Mouse (Mus musculus): Measurements from ENCODE around the gene Kif22. TPM values are rescaled to one million over a fixed set of nuclear protein-coding genes. Genes with fewer than 3 reads are reported as not detected.
"Not testable (repeated sequence)": the region's sequence is repeated elsewhere in the genome, so short reads cannot be mapped to it uniquely, and the experiment has no call there.

Kif22 gene
- 142 and 146 TPM in 2 replicates for polyA plus RNA-seq (2014; fragmentation: Nextera tagmentation; extraction: Ambion mirVana)

DNA sequence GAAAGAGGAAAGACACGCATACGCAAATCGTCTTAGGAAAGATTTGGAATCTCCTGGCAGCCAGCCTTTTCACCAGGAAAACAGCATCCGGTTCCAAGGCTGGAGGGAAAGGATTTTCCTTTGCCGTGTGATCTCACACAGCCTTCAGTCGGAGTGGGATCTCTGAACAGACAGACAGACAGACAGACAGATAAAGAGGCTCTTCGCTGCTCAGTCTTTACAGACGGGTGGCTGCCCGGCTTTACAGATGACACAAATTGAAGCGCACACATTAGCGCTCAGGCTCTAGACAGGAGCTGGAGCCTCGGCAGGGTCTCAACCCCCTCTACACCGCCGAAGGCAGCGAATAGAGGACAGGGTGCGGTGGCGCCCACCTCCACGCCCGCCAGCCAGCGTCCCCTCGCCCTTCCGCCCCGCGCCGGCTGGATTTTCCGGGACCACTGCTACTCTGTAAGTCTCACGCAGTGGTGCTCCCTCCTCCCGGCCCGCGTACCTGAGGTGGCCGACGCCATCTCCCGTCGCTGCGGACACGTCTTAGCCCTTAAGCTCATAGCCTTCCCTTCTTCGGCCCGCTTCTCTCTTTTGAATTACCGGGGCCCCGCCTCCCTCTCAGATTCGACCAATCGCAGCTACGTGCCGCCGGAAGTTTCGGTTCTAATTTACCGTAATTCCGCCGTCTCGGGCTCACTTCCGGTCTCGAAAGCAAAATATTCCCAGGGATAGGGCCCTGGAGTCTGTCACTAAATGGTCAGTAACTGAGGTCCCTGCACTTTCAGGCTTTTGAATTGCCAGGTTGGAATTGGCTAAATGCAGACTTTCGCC, at the start of gene Kif22:
Gene Kif22, minus strand, starts transcription at position 621 of the 822 bp plus-strand sequence.
- Histone ChIP-seq H3K9me3 (ENCODE audit: control insufficient read depth, low read length) (no peaks in the 10 kb centered on the region), H3K27me3 (ENCODE audit: control insufficient read depth, insufficient read depth, low read length) (no peaks in the 10 kb centered on the region), H3K4me3 (ENCODE audit: low read depth, low read length) (peak within 1 kb of the TSS; percentile 92), H3K4me2 (replicated peaks; ENCODE audit: low read depth, low read length) (peak within 1 kb of the TSS; percentile 74), H3K36me3 (ENCODE audit: control insufficient read depth, insufficient read depth, low read length) (no peaks in the 10 kb centered on the region), H3K9ac (ENCODE audit: low read depth, low read length) (peak within 1 kb of the TSS; percentile 90), H3K4me1 (replicated peaks; ENCODE audit: control insufficient read depth, insufficient read depth, low read length) (peaks cover 7% of the 10 kb centered on the region; the same call in 1 of the 2 replicates), H3K27ac (ENCODE audit: low read depth, low read length) (peak within 1 kb of the TSS; percentile 54)
- DNase-seq (ENCODE audit: low spot score): peak; percentile 94
- peak; percentile 71; the same call in 1 of the 2 replicates for ATAC-seq (ENCODE audit: low FRiP score)
- WGBS: under 1% methylated on average over 53 of the region's 53 CpGs

DNA sequence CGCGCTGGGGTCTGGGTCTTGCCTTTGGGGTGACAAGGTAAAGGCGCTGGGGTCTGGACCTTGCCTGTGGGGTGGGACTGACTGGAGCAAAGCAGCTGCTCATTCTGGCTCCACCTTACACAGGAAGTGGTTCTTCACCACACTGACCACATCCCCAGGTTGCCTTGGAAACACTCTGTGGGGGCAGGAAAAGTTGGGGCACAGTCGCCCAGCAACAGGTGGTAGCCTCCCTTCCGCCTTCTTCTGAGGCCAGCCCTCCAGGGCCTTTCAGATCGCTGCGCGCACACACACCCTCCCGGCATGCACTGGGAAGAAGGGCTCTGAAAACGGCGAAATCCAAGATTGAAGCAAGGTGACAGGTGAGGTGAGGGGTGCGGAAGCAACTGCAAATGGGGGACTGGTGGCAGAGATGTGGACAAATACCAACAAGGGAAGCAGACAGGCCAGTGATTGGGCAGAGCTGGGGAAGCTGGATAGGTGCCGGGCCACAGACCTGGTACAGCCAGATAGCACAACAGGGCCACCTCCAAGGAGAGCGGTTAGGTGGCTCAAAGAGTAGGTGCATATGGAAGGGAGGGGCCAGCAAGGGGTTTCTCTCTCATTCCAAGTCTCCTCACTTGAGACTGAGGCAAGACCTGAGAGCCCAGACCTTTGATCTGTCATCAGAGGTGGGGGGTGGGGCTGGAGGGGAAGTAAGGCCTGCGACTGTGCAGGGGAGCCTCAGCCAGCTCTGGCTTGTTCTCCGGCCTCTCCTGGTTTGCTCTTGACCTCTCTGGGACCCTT, 49.0 kb upstream of the Kif22 start, which contains the start of gene AI467606:
Gene AI467606, plus strand, starts transcription at position 246 of the 783 bp plus-strand sequence.
- Histone ChIP-seq H3K4me2 (replicated peaks; ENCODE audit: low read depth, low read length) (no peak within 1 kb of the TSS), H3K4me1 (replicated peaks; ENCODE audit: control insufficient read depth, insufficient read depth, low read length) (no peaks in the 10 kb centered on the region), H3K36me3 (ENCODE audit: control insufficient read depth, insufficient read depth, low read length) (no peaks in the 10 kb centered on the region), H3K27me3 (ENCODE audit: control insufficient read depth, insufficient read depth, low read length) (no peaks in the 10 kb centered on the region), H3K27ac (ENCODE audit: low read depth, low read length) (no peak within 1 kb of the TSS), H3K4me3 (ENCODE audit: low read depth, low read length) (no peak within 1 kb of the TSS), H3K9me3 (ENCODE audit: control insufficient read depth, low read length) (no peaks in the 10 kb centered on the region), H3K9ac (ENCODE audit: low read depth, low read length) (no peak within 1 kb of the TSS)
- DNase-seq (ENCODE audit: low spot score) (no peak), ATAC-seq (ENCODE audit: low FRiP score) (no peak)
- 73% methylated on average over 16 of the region's 16 CpGs for WGBS

DNA sequence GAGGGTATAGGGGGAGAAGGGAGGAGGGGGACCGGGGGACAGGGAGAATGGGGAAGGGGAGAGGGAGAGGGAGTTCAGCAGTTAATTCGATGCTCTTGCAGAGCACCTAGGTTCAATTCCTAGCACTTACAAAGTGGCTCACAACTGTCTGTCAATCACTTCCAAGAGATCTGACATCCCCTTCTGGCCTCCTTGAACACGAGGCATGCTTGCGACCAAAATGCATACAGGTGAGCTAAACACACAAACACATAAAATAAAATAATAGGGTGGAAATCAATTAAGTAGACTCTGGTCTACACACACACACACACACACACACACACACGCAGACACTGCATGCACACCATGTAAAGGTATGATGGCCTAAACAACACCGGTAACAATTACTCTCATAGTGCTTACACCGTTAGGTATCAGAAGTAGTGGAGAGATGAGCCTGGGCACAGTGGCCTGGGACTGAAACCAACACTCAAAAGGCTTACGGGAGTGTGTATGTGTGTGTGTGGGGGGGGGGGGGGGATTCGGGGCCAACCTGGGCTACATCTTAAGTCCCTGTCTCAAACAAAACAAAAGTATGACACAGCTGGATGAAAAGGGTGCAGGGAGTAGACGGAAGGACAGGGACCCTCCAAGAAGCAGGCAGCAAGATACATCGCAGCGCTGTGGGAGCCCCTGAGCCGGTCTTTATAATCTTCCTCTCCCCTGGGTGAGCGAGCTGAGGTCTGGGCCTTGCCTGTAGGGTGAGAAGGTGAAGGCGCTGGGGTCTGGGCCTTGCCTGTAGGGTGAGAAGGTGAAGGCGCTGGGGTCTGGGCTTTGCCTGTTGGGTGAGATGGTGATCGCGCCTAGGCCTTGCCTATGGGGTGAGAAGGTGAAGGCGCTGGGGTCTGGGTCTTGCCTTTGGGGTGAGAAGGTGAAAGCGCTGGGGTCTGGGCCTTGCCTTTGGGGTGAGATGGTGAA, 48.2 kb upstream of the Kif22 start:
- Histone ChIP-seq H3K9ac (ENCODE audit: low read depth, low read length) (no peak overlapping the region), H3K27ac (ENCODE audit: low read depth, low read length) (no peak overlapping the region), H3K4me1 (replicated peaks; ENCODE audit: control insufficient read depth, insufficient read depth, low read length) (no peaks in the 10 kb centered on the region), H3K36me3 (ENCODE audit: control insufficient read depth, insufficient read depth, low read length) (no peaks in the 10 kb centered on the region), H3K4me2 (replicated peaks; ENCODE audit: low read depth, low read length) (no peak overlapping the region), H3K27me3 (ENCODE audit: control insufficient read depth, insufficient read depth, low read length) (no peaks in the 10 kb centered on the region), H3K4me3 (ENCODE audit: low read depth, low read length) (no peak overlapping the region), H3K9me3 (ENCODE audit: control insufficient read depth, low read length) (no peaks in the 10 kb centered on the region)
- DNase-seq (ENCODE audit: low spot score) (no peak), ATAC-seq (ENCODE audit: low FRiP score) (no peak)
- WGBS: 90% methylated on average over 20 of the region's 20 CpGs

DNA sequence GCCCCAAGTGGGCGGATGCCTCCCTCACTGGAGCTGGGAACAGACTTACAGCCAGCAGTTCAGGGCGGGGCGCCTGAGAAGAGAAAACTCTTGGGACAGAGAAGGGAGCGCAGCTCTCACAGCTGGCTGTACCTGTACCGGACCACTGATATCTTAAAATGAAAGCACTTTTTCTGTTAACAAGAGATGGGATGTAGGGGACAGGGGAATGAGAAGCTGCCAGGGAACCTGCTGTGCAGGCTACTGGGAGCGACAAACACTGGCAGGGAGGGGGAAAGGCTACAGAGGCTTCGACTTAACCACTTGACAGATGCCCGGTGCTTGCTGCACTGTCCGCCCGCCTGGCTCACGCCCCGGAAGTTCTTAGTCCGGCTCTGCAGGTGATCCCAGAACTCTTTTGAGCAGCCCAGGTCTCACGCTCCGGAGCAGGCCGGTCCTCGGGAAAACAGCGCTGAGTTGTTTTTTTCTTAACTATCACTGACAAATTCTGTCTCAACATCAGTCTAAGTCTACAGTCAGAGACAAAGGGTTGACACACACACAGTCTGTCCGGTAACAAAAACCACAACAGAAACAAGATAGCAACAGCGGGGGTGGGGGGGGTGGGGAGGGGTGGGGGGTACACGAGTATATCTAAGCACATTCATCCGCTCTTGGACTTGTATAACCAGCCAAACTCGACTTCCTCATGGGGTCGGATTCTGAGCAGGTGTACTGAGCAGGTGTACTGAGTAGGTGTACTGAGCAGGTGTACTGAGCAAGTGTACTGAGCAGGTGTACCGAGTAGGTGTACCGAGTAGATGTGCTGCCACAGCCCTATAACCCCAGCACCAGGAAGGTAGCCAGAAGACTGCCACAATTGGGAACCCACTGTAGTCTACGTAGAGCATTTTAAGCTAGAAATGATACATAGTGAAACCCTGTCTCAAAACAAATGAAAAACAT, 46.9 kb upstream of the Kif22 start:
- WGBS: 21% methylated on average over 27 of the region's 27 CpGs
- peak; percentile 32 for DNase-seq (ENCODE audit: low spot score)
- H3K27ac ChIP-seq (ENCODE audit: low read depth, low read length): no peak overlapping the region
- peak overlapping the region; percentile 49 for H3K9ac ChIP-seq (ENCODE audit: low read depth, low read length)
- H3K4me2 ChIP-seq (replicated peaks; ENCODE audit: low read depth, low read length): peak overlapping the region; percentile 32
- no peaks in the 10 kb centered on the region for H3K9me3 ChIP-seq (ENCODE audit: control insufficient read depth, low read length)
- peak overlapping the region; percentile 14; the same call in 1 of the 2 replicates for H3K4me3 ChIP-seq (ENCODE audit: low read depth, low read length)
- no peaks in the 10 kb centered on the region for H3K4me1 ChIP-seq (replicated peaks; ENCODE audit: control insufficient read depth, insufficient read depth, low read length)
- no peaks in the 10 kb centered on the region for H3K27me3 ChIP-seq (ENCODE audit: control insufficient read depth, insufficient read depth, low read length)
- ATAC-seq (ENCODE audit: low FRiP score): no peak
- no peaks in the 10 kb centered on the region for H3K36me3 ChIP-seq (ENCODE audit: control insufficient read depth, insufficient read depth, low read length)

DNA sequence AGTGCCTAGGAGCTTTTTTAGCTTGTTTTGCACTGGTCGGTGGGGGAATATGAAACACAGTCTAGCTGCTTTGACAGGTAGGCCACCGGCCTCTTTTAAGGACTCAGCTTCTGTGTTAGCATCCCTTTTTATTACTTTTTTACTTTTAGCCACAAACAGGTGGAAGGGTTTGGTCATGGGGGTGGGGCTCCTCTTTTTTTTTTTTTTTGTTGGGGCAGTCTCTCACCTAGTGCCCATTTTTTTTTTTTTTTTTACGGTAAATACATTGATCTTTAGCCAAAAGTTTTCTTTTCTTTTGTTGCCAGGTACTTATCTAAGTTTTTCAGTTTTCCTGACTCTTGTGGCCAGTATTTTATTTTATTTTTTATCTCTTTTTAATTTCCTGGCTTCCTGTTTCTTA, 45.8 kb upstream of the Kif22 start:
- DNase-seq (ENCODE audit: low spot score) (no peak), ATAC-seq (ENCODE audit: low FRiP score) (no peak)
- Histone ChIP-seq H3K4me3 (ENCODE audit: low read depth, low read length) (no peak overlapping the region), H3K4me2 (replicated peaks; ENCODE audit: low read depth, low read length) (no peak overlapping the region), H3K4me1 (replicated peaks; ENCODE audit: control insufficient read depth, insufficient read depth, low read length) (no peaks in the 10 kb centered on the region), H3K9me3 (ENCODE audit: control insufficient read depth, low read length) (no peaks in the 10 kb centered on the region), H3K9ac (ENCODE audit: low read depth, low read length) (no peak overlapping the region), H3K27ac (ENCODE audit: low read depth, low read length) (no peak overlapping the region), H3K27me3 (ENCODE audit: control insufficient read depth, insufficient read depth, low read length) (no peaks in the 10 kb centered on the region), H3K36me3 (ENCODE audit: control insufficient read depth, insufficient read depth, low read length) (no peaks in the 10 kb centered on the region)
- 88% methylated on average over 3 of the region's 3 CpGs for WGBS

DNA sequence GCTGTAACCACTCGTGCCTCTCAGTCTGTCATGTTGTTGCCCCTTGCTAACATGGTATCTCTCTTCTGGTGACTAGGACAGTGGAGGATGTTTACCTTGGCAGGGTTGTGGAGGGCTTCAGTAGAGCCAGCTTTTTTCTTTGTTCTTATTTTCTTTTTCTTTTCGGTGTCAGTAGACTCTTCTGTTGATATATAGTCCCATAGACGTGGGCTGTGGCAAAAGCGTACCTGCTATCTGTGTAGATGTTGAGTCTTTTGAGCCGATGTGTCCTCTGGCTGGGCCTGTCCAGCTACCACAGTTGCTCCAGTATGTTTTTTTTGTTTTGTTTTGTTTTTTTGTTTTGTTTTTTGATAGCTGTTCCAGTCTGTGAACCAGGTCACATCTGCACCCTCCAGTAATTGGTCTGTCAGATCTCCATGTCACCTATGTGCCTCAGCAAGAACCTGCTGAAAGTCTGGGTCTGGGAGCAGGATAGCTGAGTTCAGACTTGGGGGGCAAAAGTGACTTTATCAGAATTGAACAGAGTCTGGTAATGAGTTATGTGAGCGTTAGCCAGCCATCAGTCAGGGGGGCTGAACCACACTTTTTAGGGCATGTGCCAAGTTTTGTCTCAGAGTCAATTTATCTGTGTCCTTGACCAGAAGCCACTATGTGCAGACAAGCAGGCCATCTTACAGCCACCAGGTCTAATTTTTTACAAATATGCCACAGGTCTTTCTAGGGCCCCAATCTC, 45.2 kb upstream of the Kif22 start, which contains the start of gene Zg16:
Gene Zg16, minus strand, starts transcription at position 51 of the 733 bp plus-strand sequence.
- not testable (repeated sequence) for H3K4me2 ChIP-seq (replicated peaks; ENCODE audit: low read depth, low read length); H3K9ac ChIP-seq (ENCODE audit: low read depth, low read length); H3K4me1 ChIP-seq (replicated peaks; ENCODE audit: control insufficient read depth, insufficient read depth, low read length); H3K9me3 ChIP-seq (ENCODE audit: control insufficient read depth, low read length); H3K4me3 ChIP-seq (ENCODE audit: low read depth, low read length); ATAC-seq (ENCODE audit: low FRiP score); H3K27me3 ChIP-seq (ENCODE audit: control insufficient read depth, insufficient read depth, low read length); H3K36me3 ChIP-seq (ENCODE audit: control insufficient read depth, insufficient read depth, low read length); H3K27ac ChIP-seq (ENCODE audit: low read depth, low read length); DNase-seq (ENCODE audit: low spot score)
- WGBS: 89% methylated on average over 6 of the region's 6 CpGs

DNA sequence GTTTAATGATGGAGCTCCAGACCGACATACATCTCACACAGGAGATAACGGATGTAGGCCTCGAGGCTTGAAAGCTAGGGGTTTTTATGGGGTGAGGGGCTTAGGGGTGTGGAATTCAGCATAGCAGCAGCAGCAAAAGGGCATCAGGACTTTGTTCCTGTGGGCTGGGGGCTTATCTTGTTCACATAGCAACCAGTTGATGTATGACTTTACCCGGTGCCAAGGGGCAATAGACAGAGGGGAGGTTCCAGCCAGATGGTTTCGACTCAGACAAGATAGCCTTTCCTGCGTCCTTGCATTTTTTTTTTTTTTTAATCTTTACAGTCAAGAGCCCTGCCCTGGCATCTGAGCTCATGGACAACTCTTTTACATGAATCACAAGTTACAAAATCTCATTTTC, 43.5 kb upstream of the Kif22 start:
- WGBS: 81% methylated on average over 6 of the region's 6 CpGs
- not testable (repeated sequence) for H3K9me3 ChIP-seq (ENCODE audit: control insufficient read depth, low read length)

More for the DNA sequence above, 43.5 kb upstream of the Kif22 start:
- not testable (repeated sequence) for H3K4me3 ChIP-seq (ENCODE audit: low read depth, low read length); H3K4me1 ChIP-seq (replicated peaks; ENCODE audit: control insufficient read depth, insufficient read depth, low read length); H3K36me3 ChIP-seq (ENCODE audit: control insufficient read depth, insufficient read depth, low read length); H3K27me3 ChIP-seq (ENCODE audit: control insufficient read depth, insufficient read depth, low read length); H3K27ac ChIP-seq (ENCODE audit: low read depth, low read length); H3K4me2 ChIP-seq (replicated peaks; ENCODE audit: low read depth, low read length); ATAC-seq (ENCODE audit: low FRiP score); H3K9ac ChIP-seq (ENCODE audit: low read depth, low read length); DNase-seq (ENCODE audit: low spot score)

Measured in hindbrain, embryonic 11.5 days (tissue).